Mouse (Mus musculus): Measurements from ENCODE around the gene Ehd1.
"Not testable (repeated sequence)": the region's sequence is repeated elsewhere in the genome, so short reads cannot be mapped to it uniquely, and the experiment has no call there.

The Ehd1 gene

DNA sequence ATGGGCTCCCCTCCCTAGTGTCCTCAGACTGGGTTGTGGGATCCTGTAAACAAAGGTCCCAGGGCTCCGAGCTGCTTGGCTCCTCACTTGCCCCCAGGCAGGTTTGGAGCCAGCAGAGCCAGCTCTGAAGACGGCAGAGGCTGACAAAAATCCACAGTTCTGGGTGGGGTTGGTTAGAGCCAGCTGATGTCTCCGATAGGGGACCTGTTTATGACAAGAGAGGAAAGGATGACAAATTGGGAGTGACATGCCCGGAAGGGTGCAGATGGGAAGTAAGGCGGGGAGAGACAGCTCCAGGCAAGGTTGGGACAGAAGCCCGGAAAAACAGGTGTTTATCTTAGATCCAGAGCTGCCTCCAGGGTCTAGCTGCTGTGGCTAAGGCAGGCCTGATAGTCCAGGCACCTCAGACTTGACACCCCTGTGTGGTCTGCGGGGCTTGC lies 23.9 kb downstream of the Ehd1 start:
- DNase-seq (ENCODE audit: low read depth, low spot score): no peak

DNA sequence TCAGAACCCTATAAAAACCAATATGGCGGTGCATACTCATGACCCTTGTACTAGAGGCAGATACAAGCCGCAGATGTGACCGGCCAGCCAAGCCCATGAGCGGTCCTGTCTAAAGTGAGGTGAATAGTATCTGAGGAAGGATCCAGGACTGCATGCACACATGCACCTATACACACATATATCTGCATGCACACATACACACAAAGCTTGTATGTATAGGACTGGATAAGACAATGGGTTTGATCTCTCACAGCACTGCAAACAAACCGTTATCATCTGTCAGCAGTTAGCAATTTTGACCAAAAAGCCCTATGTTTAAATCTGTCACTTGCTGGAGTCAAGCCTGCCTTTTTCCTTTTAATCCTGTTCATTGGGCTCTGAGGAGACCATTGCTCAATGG lies 25.6 kb downstream of the Ehd1 start:
- DNase-seq (ENCODE audit: low read depth, low spot score): no peak

DNA sequence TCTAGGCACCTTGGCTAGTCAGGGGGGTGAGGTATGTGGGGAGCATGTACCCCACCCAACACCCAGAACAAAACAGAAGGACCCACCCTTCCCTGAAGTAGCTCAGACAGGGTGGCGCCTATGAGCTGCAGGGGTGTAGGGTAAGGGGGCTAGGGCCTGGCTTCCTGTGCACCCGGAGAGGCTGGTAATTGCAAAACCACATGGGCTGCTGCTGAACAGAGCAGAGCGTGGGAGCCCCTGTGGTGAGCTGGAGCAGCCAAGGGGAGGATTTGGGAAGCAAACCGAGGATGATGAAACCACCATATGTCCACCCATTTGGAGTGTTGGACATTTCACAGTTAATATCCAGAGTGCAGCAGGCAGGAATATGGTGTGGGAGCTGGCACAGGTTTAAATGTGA lies 26.0 kb downstream of the Ehd1 start:
- no peak for DNase-seq (ENCODE audit: low read depth, low spot score)

DNA sequence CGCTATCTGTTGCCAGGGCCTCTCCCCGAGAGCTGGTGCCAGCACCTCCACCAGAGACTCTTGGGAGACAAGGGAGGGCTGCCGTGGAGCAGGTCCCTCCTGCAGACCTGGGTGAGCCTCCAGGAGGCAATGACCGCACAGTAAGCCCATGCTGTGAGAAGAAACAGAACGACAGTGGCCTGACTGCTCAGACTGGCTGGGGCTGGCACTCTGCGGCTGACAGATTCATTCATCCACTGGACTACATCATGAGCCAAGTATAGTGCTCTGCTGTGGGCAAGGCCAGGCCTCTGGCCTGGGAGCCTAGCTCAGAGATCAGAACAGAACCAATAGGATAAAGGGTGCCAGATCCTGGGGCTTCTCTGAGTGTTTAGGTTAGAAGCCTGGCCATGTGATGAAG lies 27.3 kb downstream of the Ehd1 start:
- DNase-seq (ENCODE audit: low read depth, low spot score): no peak

DNA sequence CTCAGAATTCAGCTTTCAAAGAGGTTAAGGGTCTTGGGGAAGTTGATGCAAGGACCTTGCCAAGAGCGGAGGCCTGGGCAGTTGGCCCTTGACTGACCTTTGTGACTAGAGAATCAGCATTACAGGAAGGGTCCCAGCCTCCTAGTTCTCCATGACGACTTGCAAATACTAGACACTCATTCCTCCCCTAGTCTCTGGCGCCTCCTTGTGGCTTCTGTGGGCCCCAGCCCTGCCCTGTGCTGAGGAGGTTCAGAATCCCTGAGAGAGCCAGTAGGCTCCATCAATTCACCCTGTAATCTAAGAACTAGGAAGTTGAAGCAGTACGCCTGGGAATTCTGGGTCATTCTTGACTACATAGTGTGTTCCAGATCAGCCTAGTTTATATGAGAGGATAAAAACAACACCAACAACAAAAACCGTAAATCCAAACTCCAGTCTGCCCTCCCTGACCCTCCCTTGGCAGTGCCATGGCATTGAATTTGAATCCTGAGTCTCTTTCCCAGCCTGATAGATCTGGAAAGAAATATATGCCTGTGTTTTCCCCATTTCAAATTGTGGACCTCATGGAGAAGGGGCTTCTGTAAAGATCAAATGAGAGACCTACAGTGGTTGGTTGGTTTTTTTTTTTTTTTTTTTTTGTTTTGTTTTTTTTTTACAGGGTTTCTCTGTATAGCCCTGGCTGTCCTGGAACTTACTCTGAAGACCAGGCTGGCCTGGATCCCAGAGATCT lies 28.4 kb downstream of the Ehd1 start:
- peak; percentile 58 for DNase-seq (ENCODE audit: low read depth, low spot score)

DNA sequence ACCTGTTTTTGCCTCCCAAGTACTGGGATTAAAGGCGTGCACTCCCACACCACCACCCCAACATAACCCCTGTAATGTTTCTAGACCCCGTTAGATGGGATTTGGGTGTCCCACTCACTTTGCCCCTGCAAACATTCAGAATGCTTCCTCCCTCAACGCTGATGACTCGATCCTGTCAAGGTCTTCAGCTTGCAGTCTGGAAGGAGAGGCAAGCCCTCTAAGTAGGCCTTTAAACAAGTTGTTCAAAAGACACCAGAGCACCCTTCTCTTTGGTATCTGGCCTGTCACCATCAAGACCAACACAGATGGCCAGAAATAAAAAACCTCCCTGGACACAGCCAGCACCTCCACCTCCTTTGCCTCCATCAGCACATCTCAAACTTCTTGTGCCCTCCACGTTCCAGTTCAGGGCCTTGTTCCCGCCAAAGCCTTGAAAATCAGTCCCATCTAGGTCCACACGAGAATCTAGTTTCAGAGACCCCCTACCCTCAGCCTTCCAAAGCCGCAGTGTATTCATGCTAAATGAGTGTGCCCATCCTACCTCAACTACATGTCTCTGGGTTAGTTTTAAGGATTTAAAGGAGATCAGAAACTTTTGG lies 29.1 kb downstream of the Ehd1 start:
- DNase-seq (ENCODE audit: low read depth, low spot score): no peak

DNA sequence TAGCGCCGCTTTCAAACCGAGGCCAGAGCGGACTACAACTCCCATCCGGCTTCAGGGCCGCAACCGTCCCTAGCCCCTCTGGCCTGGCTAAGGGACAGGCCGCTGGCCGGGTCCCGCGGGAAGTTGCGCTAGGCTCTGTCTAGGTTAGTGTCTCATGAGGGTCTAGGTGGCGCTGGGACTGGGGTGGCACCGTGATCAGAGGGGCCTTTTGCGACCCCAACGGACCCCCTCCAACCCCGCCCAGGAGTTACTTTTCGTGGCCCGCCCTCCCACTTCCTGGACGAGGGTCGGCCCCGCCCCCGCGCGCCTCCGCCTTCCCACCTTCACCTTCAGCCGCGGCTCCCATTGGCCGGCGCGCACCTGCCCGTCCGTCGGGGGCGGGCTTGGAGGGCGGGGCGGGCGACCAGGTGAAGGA lies 29.6 kb downstream of the Ehd1 start, which contains the start of gene Cdc42bpg:
Cdc42bpg (plus strand) TSS at position 320 of the 415 bp plus-strand sequence.
- DNase-seq (ENCODE audit: low read depth, low spot score): no peak

DNA sequence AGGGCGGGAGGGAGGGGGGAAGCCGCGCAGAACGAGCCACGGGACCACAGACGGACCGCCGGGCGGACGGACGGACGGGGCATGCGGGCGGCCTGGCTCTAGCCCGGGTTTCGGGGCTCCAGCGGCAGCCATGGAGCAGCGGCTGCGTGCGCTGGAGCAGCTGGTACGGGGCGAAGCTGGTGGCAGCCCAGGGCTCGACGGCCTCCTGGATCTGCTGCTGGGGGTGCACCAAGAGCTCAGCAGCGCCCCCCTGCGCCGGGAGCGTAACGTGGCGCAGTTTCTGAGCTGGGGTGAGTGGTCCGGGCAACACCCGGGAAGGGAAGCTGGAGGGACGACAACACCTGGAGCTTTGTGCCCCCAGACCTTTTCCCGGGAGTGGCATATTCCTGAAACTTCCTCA lies 30.1 kb downstream of the Ehd1 start:
- no peak for DNase-seq (ENCODE audit: low read depth, low spot score)

DNA sequence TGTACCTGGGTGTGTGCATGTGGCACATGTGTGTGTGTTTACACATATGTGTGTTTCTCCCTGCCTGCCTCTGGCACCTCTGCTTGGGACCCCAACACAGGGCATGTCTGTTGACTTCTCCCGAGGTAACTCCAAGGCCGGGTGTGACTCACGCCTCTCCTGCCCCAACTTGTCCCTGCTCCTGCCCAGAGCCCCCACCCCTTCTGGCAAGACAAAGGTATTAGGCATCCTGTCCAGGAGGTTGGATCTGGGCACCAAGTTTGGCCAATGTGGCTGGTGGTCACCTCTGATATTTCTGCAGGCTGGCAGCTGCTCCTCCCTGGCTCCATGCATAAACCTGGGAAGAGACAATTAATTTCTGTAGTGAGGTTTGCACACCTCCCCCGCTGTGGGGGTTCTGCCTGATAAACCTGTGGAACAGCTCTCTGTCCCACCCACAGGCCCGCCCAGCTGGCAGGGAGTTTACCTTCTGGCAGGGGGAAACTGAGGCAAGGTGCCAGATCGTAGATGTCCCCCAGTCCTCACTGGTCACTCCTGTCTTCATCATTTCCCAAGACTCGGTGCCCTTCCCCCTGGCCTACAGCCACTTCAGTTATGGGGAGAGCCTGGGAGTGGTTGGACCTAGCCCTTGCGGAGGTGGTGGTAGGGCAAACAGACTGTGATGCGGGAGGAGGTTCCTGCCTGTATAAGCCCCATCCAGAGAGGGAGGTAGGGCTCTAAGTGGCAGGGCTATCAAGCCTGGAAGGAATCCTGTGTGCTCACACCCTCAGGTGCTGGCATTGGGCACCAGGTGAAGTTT lies 31.4 kb downstream of the Ehd1 start:
- DNase-seq (ENCODE audit: low read depth, low spot score): no peak

DNA sequence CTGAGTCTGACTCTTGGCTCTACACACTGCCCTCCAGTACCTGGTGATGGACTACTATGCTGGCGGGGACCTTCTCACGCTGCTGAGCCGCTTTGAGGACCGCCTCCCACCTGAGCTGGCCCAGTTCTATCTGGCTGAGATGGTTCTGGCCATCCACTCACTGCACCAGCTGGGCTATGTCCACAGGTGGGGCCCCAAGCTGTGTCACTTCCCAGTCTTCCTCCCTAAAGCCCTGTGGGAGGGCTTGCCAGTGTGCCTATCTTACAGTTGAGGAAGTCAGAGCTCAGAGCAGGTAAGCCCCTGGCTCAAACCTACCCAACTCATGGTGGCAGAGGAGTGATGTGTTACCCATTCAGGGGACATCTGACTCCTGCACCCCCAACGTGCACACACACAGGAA lies 33.7 kb downstream of the Ehd1 start:
- no peak for DNase-seq (ENCODE audit: low read depth, low spot score)

DNA sequence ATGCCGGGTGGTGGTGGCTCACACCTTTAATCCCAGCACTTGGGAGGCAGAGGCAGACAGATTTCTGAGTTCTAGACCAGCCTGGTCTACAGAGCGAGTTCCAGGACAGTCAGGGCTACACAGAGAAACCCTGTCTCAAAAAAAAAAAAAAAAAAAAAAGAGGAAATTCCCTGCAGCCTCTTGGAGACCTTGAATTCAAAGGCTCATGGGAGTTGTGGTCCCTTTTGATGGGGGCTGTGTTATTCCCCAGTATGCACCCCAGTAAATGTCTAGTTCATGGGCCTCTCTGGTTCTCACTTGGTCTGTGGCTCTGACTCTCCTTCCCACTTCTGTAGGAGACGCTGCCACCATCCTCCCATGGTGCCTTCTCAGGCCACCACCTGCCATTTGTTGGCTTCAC lies 35.3 kb downstream of the Ehd1 start:
- DNase-seq (ENCODE audit: low read depth, low spot score): not testable (repeated sequence)

DNA sequence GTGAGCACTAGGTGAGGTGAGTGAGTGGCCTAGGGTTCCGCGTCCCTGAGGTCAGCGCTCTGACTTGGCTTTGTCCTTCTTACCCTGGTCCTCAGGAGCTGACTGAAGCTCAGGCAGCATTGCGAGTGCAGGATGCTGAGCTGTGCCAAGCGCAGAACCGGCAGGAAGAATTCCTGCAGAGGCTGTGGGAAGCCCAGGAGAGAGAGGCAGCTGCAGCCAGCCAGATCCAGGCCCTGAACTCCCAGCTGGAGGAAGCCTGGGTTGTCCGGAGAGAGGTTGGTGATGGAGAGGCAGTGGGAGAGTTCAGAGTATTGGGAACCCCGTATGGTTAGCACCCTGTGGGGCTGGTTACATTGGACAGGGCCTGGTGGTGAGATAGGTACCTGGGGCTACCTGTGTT lies 37.3 kb downstream of the Ehd1 start:
- DNase-seq (ENCODE audit: low read depth, low spot score): no peak

DNA sequence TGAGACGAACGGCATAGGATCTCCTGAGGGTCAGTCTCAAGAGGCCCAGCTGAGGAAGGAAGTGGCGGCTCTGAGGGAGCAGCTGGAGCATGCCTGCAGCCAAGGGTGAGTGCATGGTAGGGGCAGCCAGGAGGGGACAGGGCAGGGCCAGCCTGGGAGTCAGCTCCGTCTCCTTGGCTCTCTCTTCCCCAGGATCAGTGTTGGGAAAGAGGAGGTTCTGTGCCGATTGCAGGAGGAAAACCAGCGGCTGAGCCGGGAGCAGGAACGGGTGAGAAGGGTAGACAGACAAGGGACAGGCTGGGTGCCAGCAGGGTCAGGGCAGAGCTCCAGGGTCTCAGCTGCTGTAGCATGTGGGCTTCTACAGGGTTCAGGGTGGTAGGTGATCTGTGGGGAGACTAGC lies 38.0 kb downstream of the Ehd1 start:
- no peak for DNase-seq (ENCODE audit: low read depth, low spot score)

DNA sequence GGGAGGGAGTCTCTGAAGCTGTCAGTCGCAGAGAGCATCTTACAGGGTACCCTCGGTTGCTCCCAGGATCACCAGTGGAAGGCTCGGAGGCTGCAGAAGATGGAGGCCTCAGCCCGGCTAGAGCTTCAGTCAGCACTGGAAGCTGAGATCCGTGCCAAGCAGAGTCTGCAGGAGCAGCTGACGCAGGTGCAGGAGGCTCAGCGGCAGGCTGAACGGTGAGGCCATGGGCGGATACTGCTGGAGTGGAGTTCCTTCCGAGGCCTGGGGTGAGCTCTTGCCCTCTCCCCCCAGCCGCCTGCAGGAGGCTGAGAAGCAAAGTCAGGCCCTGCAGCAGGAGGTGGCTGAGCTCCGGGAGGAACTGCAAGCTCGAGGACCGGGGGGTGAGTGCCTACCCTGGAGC lies 39.0 kb downstream of the Ehd1 start:
- no peak for DNase-seq (ENCODE audit: low read depth, low spot score)

DNA sequence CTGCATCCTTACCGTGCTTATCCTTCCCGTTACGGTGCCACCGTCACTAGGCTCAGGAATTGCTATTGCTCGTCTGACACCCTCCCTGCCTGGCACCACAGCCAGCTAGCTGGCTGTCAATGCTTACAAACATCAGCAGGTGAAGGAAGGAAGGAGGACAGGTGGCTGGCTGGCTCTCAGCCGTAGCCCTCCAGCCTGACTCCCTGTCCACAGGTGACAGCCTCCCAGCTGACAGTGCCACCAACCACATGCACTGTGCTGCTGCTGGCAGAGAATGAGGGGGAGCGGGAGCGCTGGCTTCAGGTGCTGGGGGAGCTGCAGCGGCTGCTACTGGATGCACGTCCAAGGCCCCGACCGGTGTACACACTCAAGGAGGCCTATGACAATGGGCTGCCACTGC lies 41.6 kb downstream of the Ehd1 start:
- DNase-seq (ENCODE audit: low read depth, low spot score): no peak

DNA sequence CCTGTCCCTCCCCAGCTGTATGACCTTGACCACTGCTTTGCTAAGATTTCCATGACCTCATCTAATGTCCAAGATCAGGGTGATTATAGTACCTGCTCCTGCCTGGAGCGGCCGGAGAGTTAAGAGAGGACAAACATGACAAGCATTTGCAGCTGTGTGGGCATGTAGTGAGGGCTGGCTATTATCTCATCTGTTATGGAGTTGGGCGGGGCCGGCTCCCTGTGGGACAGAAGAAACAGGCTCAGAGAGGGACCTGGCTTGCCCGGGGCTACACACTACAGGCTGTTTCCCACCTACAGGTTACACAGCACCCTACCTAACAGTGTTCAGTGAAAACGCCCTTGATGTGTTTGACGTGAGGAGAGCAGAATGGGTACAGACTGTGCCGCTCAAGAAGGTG lies 44.8 kb downstream of the Ehd1 start:
- no peak for DNase-seq (ENCODE audit: low read depth, low spot score)

DNA sequence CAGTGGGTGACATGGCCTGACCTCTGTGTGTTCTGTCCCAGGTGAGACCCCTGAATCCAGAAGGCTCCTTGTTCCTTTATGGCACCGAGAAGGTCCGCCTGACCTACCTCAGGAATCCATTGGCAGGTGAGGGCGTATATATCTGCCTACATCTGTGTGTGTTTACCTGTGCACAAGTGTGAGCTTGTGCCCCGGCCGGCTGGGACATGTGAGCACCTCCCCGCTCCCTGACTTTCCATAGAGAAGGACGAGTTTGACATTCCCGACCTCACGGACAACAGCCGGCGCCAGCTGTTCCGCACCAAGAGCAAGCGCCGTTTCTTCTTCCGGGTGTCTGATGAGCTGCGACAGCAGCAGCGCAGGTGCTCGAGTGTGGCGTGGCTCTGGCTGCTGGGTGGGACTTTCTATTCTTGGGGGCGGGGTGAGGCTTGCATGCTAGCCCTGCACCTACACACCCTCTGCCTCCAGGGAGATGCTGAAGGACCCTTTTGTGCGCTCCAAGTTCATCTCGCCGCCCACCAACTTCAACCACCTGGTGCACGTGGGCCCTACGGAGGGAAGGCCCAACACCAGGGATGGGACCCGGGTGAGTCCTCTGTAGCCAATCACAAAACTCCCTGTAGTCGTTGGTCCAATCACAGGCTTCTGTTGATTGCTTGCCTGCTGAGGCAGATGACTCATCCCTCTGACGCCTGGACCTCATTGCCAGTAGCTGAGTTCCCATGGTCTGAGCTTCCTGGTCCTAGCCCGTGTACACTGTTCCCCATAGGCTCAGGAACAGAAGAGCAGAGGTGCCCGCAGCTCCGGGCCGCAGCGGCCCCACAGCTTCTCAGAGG lies 45.5 kb downstream of the Ehd1 start:
- DNase-seq (ENCODE audit: low read depth, low spot score): no peak

DNA sequence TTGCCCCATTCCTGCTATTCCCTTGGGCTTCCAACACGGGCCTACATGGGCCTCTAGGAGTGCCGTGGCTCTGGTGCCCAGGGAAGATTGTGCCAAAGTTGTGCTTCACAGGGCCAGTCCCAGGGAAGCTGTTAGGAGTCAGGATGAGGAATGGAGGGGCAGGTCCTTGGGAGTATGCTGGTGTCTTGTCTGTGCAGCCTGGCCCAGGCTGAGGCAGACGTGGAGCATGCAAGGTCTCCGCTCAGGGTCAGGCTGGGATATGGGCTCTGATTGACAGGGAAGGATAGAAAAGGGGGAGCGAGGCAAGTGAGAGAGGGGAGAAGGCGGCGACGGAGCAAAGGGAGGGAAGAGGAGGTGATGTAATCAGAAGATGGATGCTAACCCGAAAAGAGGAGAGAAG lies 48.2 kb downstream of the Ehd1 start:
- DNase-seq (ENCODE audit: low read depth, low spot score): no peak

DNA sequence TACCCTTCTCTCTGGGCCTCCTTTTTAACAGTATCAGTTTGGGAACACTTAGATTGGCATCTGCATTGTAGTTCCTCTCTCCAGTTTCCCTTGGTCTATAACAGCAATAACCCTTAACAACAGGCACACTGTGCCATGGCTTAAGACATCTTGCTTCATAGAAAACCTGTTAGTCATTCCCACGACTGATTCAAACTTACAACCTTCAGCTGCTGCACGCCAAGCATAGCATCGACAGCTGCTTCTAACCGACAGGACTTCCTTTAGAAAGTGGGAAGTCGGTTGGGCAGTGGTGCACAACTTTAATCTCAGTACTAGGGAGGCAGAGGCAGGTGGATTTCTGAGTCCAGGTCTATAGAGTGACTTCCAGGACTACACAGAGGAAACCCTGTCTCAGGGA lies 54.7 kb downstream of the Ehd1 start:
- no peak for DNase-seq (ENCODE audit: low read depth, low spot score)

DNA sequence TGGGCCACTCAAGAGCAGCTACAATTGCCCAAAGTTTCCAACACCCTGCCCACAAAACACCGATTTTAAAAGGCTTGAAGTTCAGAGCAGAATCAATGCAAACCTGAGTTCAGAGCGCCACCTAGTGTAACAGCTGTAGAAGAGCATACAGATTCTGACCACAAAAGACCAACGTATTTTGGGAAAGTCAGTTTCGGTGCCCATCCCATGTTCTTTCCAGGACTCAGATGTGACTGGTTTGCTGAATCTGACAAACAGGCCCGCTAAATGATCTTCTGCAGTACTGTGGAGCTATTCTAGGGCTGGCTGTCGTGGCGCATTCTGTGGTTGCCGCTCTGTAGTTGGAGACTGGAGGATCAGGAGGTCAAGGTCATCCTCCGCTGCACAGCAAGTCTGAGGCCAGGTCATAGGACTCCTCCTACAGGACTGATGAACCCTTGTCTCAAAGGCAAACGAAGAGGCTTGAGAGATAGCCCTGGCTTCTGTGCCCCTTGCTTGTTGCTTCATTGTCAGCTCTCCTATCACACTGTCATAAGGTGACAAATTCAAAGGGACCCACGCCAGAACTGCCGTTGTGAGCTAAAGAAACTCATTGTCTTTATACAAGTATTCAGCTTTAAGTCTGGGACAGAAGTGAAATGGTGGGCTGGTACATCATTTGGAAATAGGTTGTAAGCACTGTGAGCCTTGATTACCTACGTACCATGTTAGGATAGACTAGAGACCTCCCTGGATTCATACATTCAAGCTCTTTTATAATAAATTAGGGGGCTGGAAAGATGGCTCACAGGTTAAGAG lies 55.4 kb downstream of the Ehd1 start:
- DNase-seq (ENCODE audit: low read depth, low spot score): peak; percentile 45
